Mouse (Mus musculus): ENCODE results near the gene Fubp1. TPM values are rescaled to one million over a fixed set of nuclear protein-coding genes. Genes with fewer than 3 reads are reported as not detected.

The Fubp1 gene
- total RNA-seq, 2 experiments from 2014 or later: 100 to 138 TPM

DNA sequence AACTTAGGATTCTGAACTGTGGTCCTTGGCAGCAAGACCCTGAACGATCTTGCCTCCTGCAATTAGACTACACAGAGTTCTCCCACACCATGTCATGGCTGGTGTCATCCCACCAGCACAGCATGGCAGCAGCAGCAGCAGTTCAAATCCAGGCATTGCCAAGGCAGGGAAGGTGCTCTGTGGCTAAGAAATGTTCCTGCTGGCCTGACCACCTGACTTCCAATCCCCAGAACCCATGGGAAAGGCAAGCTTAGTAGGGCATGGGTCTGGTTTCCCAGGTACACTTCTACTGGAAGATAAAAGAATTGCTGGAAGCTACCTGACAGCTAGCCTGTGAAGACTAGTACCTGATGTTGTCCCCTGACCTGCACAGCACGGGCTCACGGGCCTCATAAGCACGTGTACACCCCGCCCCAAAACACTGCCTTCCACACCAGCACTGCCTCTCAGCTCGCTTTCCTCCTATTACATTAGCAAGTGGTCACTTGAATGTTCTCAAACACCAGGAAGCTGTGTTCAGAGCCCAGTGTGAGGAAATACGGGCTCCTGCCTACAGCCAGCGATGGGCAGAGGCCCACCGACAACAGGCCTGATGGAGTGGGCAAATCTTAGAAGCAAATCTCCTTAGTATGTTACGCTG lies 61.0 kb downstream of the Fubp1 start:
- no peak for DNase-seq (ENCODE audit: extremely low spot score in 1 of 2, low spot score in 1 of 2)

DNA sequence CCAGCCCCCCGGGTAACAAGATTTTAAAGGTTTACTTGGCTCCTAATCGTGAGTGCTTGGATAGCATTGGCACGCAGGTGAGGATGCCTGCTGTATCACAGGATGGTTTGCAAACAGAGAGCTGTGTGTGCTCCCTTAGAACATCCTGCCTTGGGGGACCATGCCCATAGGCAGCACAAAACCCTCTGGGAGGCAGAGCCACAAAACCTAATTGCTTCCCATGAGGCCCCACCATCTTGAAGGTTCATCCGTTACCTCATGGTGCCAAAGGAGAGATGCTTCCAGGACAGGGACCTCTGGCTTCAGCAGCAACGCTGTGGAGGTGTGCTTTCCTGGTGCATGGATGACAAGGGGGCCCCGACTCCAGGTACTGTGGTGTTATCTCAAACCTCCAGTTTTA lies 61.7 kb downstream of the Fubp1 start:
- no peak for DNase-seq (ENCODE audit: extremely low spot score in 1 of 2, low spot score in 1 of 2)

DNA sequence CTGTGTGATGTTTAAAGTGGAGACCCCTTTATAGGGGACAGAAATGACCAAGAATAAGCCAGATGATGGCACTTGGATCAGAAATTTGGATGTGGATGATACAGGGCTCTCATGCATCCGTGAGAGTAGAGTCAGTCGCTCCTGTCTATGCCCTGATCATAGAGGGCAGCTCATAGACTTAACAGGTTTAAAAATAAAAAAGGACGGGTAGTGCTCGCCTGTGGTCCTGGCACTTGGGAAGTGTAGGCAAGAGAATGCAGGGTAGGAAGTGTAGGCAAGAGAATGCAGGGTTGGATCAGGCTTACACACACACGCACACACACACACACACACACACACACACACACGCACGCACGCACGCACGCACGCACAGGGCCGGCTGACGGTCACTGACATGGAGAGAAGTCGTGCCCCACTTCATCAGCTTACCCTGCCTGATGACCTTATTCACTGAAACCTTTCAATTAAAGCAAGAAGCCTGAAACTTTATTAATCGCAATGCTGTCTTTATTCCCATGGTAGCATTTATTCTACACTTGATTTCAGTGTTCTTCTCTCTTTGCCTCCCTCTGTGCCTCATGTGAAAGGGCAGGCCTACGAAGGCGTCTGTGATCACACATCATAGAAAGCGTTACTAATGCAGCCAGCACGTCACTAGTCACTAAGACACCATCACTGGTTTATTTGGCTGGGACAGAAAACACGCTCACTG lies 62.9 kb downstream of the Fubp1 start:
- DNase-seq (ENCODE audit: extremely low spot score in 1 of 2, low spot score in 1 of 2): no peak

DNA sequence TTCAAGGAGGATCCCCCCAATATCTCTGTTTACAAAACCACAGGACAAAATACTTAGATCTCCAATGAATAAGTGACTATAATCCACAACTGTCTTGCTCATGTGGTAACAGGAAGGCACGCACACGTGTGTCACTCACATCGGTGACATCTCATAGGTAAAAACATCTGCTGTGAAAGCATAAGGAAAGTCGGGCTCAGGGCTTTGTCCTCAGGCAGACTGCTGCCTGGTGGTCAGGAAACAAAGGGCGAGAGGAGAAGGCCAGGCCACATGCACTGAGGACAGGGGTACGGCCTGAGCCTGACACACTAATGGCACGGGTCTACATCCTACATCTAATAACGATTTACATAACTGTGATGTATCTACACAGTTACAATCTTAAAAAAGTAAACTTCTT lies 64.8 kb downstream of the Fubp1 start:
- DNase-seq (ENCODE audit: extremely low spot score in 1 of 2, low spot score in 1 of 2): no peak

DNA sequence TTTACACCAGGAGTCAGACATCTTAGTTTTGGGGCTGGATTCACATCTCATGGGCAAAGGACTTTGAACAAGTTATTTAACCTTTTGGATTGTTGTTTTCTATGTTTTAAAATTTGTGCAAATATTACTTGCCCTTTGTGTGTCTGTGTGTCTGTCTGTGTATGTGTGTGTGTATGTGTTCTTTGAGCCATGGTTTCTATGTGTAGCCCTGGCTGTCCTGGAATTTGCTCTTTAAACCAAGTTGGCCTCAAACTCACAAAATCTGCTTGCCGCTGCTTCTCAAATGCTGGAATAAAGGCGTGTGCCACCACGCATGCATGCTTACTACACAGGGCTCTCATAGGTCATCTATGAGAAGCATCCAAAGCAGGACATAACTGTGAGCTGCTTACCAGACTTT lies 66.7 kb downstream of the Fubp1 start:
- DNase-seq (ENCODE audit: extremely low spot score in 1 of 2, low spot score in 1 of 2): no peak

DNA sequence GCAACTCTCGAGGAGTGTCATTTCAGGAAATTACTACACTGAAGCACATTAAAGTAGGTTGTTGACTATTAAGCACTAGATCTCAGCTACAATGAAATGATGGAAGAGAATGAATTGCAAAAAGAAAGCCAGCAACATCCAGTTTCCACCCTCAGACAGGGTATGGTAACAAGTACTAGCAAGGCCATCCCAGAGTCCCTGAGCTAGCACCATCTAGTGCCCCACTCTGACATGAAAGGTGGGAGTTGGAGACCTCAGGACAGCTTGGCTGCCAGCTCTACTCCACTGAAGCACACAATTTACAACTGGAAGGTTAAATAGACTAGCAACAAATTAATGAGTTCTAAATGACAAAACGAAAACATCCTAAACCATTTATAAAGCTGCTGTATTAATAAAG lies 67.7 kb downstream of the Fubp1 start:
- no peak for DNase-seq (ENCODE audit: extremely low spot score in 1 of 2, low spot score in 1 of 2)

DNA sequence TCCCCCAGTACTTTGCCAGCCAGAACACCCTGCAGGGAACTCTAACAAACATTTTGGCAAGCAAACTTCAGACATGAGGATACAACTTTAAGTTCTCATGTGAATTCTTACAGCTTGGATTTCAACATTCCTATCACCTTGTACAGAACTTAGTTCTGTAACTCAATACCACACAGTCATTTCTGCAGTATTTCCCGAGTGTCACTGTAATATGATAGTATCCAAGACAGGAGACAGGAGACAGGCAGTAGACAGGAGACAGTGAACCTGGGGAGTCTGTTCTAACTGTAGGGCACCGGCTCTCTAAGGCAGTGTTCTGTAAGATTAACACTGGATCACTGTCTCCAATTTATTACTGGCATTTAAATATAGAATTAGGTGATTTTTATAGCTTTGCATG lies 68.2 kb downstream of the Fubp1 start:
- DNase-seq (ENCODE audit: extremely low spot score in 1 of 2, low spot score in 1 of 2): no peak

GRCm38 (mm10) chr3:152282126-152282525 lies 71.9 kb downstream of the Fubp1 start:
- DNase-seq (ENCODE audit: extremely low spot score in 1 of 2, low spot score in 1 of 2): no peak

DNA sequence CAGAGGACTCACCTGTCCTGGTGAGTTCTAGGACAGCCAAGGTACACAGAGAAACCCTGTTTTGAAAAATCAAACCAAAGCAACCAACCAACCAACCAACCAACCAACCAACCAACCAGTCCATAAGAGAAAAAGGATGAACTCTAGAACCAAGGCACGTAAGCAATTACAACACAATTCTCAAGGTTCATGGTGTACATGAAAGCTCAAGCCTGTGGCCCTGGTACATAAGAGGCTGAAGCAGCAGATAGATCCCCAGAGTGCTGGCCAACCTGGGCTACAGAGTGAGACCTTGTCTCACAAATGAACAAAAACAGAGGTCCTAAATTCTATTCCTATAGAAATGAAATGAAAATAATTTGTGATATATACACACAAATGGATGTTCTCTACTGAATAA lies 74.1 kb downstream of the Fubp1 start:
- DNase-seq (ENCODE audit: extremely low spot score in 1 of 2, low spot score in 1 of 2): no peak

DNA sequence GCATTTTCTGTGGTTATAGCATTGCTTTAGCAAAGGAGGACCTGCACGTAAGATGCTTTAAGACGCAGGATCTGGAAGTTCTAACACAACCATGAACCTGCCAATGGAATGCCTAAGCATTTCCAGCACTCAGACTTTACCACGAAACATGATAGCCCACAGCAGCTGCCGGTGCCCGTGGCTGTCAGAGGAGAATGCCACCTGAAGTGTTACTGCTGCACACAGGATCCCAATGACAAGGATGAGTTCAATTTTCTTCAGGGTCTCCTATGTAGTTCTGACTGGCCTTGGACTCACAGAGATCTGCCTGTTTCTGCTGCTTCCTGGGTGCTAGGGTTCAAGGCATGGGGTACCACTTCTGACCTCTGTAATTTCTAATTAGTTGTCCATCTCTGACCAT lies 74.5 kb downstream of the Fubp1 start:
- DNase-seq (ENCODE audit: extremely low spot score in 1 of 2, low spot score in 1 of 2): no peak

Other genes with a start within 250 kb of the Fubp1 start
- gene Gipc2, start 44.2 kb upstream of the Fubp1 start, total RNA-seq (2021): 1 to 10 TPM; 1.0 to 1.9 TPM
- 10 to 100 TPM; 59.0 to 59.1 TPM for gene Dnajb4, start 120 bp upstream of the Fubp1 start, total RNA-seq (2021)
- 1 to 10 TPM; 1.2 to 1.4 TPM for gene Nexn, start 55.9 kb downstream of the Fubp1 start, total RNA-seq (2021)
- 10 to 100 TPM; 72.0 to 79.1 TPM for gene Miga1, start 130.0 kb downstream of the Fubp1 start, total RNA-seq (2021)
- gene Usp33, start 136.1 kb downstream of the Fubp1 start, total RNA-seq (2021): 100 to 1,000 TPM; 116 to 123 TPM
- 10 to 100 TPM; 40.4 to 43.1 TPM for gene Zzz3, start 185.1 kb downstream of the Fubp1 start, total RNA-seq (2021)

Data from layer of hippocampus, postnatal 25 days (tissue).